Mouse (Mus musculus): ENCODE data around the gene Gtf2f2.

DNA sequence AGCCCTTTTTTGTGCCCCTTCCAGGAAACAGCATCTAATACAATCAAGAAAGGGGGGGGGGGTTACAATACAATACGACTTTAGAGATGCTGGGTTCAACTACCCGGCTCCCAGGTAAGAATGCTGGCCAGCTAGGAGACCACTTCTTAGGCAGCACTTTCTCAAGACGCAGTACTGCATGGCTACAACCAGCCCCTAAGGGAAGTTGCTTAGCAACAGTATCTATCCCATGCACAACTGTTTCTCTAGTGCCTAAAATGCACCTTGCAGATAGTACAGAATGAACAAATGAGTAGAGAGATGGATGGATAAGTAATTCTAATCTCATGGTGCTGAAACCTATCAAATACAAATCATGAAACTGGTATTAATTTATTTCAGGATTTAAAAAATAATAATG, 63.0 kb downstream of the Gtf2f2 start:
- TF ChIP-seq HCFC1 (IDR thresholded peaks at IDR 0.05; ENCODE audit: low read depth, low read length): no peak
- no peak for TF ChIP-seq E2F4 (IDR thresholded peaks at IDR 0.05; ENCODE audit: insufficient replicate concordance, low read depth, low read length)
- no peak for TF ChIP-seq CTCF (conservative IDR thresholded peaks at IDR 0.05 in 1 of 2, IDR thresholded peaks at IDR 0.05 in 1 of 2; ENCODE audit: low read depth in 2 of 2, low read length in 2 of 2)
- no peak for TF ChIP-seq MAZ (IDR thresholded peaks at IDR 0.05; ENCODE audit: low read depth, low read length)
- no peak for TF ChIP-seq ZNF384 (IDR thresholded peaks at IDR 0.05; ENCODE audit: low read depth, low read length)
